Mouse (Mus musculus) CH12F3 (cell line): Measurements from ENCODE around the gene Fbxo30.
"Not testable (repeated sequence)": the region's sequence is repeated elsewhere in the genome, so short reads cannot be mapped to it uniquely, and the experiment has no call there.

Experiments
- in situ Hi-C: fragments of 300-500 bp; cut with MboI; formaldehyde crosslinking; loops from 2 replicates; pipeline ENCODE4 v1.14.3; 2020; ENCODE audit warnings: low sequenced_read_pairs

The Fbxo30 gene

GRCm38 (mm10) chr10:11280578-11281463, at the start of gene Fbxo30:
Fbxo30 (plus strand) TSS chr10:11281330.
- in situ Hi-C loops = no loop called here

GRCm38 (mm10) chr10:11233208-11233607, 47.9 kb upstream of the Fbxo30 start:
- in situ Hi-C loops = no loop called here

GRCm38 (mm10) chr10:11242988-11243387, 38.1 kb upstream of the Fbxo30 start:
- in situ Hi-C loops = not testable (repeated sequence)

GRCm38 (mm10) chr10:11248210-11248609, 32.9 kb upstream of the Fbxo30 start:
- in situ Hi-C loops = no loop called here

- in situ Hi-C loops = no loop called here
Measured at GRCm38 (mm10) chr10:11250247-11250997, 30.7 kb upstream of the Fbxo30 start.

GRCm38 (mm10) chr10:11253581-11253980, 27.5 kb upstream of the Fbxo30 start:
- in situ Hi-C loops = not testable (repeated sequence)

- in situ Hi-C loops = no loop called here
Measured at GRCm38 (mm10) chr10:11260119-11260518, 21.0 kb upstream of the Fbxo30 start.

GRCm38 (mm10) chr10:11262292-11262691, 18.8 kb upstream of the Fbxo30 start:
- in situ Hi-C loops = not testable (repeated sequence)

GRCm38 (mm10) chr10:11263795-11264194, 17.3 kb upstream of the Fbxo30 start:
- in situ Hi-C loops = not testable (repeated sequence)

- in situ Hi-C loops = no loop called here
Measured at GRCm38 (mm10) chr10:11269165-11269564, 12.0 kb upstream of the Fbxo30 start.

GRCm38 (mm10) chr10:11274431-11274830, 6.7 kb upstream of the Fbxo30 start:
- in situ Hi-C loops = no loop called here

- in situ Hi-C loops = no loop called here
Measured at GRCm38 (mm10) chr10:11280235-11280577, 924 bp upstream of the Fbxo30 start.

- in situ Hi-C loops = no loop called here
Measured at GRCm38 (mm10) chr10:11281498-11282305, 572 bp downstream of the Fbxo30 start.

GRCm38 (mm10) chr10:11282306-11282631, 1.1 kb downstream of the Fbxo30 start:
- in situ Hi-C loops = no loop called here

GRCm38 (mm10) chr10:11298418-11298817, 17.3 kb downstream of the Fbxo30 start:
- in situ Hi-C loops = no loop called here

- in situ Hi-C loops = no loop called here
Measured at GRCm38 (mm10) chr10:11305365-11306053, 24.4 kb downstream of the Fbxo30 start.

GRCm38 (mm10) chr10:11306054-11306367, 24.9 kb downstream of the Fbxo30 start:
- in situ Hi-C loops = no loop called here

GRCm38 (mm10) chr10:11309866-11310265, 28.7 kb downstream of the Fbxo30 start:
- in situ Hi-C loops = no loop called here

GRCm38 (mm10) chr10:11310481-11310880, 29.4 kb downstream of the Fbxo30 start:
- in situ Hi-C loops = no loop called here

- in situ Hi-C loops = not testable (repeated sequence)
Measured at GRCm38 (mm10) chr10:11317856-11318454, 36.8 kb downstream of the Fbxo30 start.
